Mouse (Mus musculus) intestine, postnatal 0 days (tissue): ENCODE measurements around the gene Zkscan16. TPM values are rescaled to one million over a fixed set of nuclear protein-coding genes. Genes with fewer than 3 reads are reported as not detected.

Source experiments
- ATAC-seq: fragments of 200-750 bp; cut with Nextera tagmentation; 2 replicates; pipeline ENCODE4 v1.8.0; 2017; ENCODE audit warnings: mild to moderate bottlenecking, moderate TSS enrichment, moderate library complexity
- H3K27ac ChIP-seq: fragments of 300-500 bp; sonication (generic); 2 replicates; pipeline ENCODE4 v1.5.1; 2014; ENCODE audit warnings: mild to moderate bottlenecking, low read depth, low read length, moderate library complexity
- H3K27me3 ChIP-seq: fragments of 300-500 bp; sonication (generic); replicated peaks from 2 replicates; pipeline ENCODE4 v1.6.1; 2014; ENCODE audit warnings: low read length, mixed read lengths; ENCODE audit not compliant: control insufficient read depth, insufficient read depth
- H3K36me3 ChIP-seq: fragments of 300-500 bp; sonication (generic); 2 replicates; pipeline ENCODE4 v1.6.1; 2014; ENCODE audit warnings: mild to moderate bottlenecking, moderate library complexity; ENCODE audit not compliant: control insufficient read depth, insufficient read depth
- H3K4me1 ChIP-seq: fragments of 300-500 bp; sonication (generic); replicated peaks from 2 replicates; pipeline ENCODE4 v1.6.1; 2014; ENCODE audit warnings: antibody characterized with exemption, low read length, mixed read lengths; ENCODE audit not compliant: control insufficient read depth, insufficient read depth
- H3K4me2 ChIP-seq: fragments of 300-500 bp; sonication (generic); replicated peaks from 2 replicates; pipeline ENCODE4 v1.6.1; 2014; ENCODE audit warnings: low read depth, mild to moderate bottlenecking, moderate library complexity
- H3K4me3 ChIP-seq: fragments of 300-500 bp; sonication (generic); 2 replicates; pipeline ENCODE4 v1.5.1; 2014; ENCODE audit warnings: low read depth, low read length
- H3K9ac ChIP-seq: fragments of 300-500 bp; sonication (generic); 2 replicates; pipeline ENCODE4 v1.6.1; 2014; ENCODE audit warnings: mild to moderate bottlenecking, low read depth, low read length
- H3K9me3 ChIP-seq: fragments of 300-500 bp; sonication (generic); 2 replicates; pipeline ENCODE4 v1.6.1; 2016; ENCODE audit warnings: mixed run types; ENCODE audit not compliant: control insufficient read depth
- CTCF ChIP-seq: sonication (generic); IDR thresholded peaks from 2 replicates; pipeline ENCODE4 v1.5.1; 2016; ENCODE audit warnings: low read depth, mild to moderate bottlenecking, control low read depth, antibody characterized with exemption, moderate library complexity
- WGBS: fragments of 180-500 bp; shearing (Covaris S2); extraction: QIAGEN DNeasy Blood & Tissue Kit; methylation state at CpG from one replicate; pipeline ENCODE4 v1.1.7; 2014; 5-methylcytosine and 5-hydroxymethylcytosine counted together
- polyA plus RNA-seq: library from polyadenylated mRNA; unstranded; fragments of >200 nt; fragmentation: Nextera tagmentation; extraction: Ambion mirVana; gene quantifications from 2 replicates; pipeline ENCODE4 v1.2.1, GENCODE M21; 2015

Gene Zkscan16
- 0.04 and 0.12 TPM in 2 replicates for polyA plus RNA-seq

DNA sequence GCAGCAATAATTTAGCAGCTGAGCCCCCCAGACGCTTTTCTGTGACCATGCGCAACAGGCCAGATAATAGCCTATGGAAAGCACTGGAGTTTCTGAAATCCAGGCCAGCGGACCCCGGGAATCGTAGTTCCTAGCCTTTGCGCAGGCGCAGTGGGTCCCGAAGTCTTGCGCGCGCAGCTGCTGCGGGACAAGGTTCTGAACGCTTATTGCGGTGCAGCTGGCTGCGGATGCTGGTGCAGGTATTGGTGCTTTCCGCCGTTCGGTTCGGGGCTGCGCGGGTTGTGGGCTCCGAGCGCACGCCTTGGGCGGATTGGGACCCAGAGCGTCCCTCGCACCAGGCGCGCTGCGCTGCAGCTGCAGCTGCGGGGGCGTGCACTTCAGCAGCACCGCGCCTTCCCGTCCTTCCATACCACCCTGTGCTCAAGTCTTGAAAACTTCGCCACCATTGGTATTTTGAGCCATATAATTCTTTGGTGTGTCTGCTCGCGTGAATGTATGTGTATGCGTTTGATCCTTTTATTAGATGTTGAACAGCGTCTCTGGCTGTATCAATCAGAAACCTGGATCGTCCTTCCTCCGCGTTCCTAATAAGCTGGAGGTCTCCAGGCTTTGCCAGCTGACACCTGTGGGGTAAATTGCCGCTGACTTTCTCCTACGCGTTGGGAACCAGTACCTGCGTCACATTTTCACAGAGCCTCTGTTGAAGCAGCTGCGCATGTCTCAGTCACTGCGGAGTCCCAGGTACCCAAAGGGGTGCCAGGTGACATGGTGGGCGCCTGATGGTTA is at the start of gene Zkscan16:
Gene Zkscan16 (plus strand): TSS at position 209 of the 786 bp plus-strand sequence.
- H3K9ac ChIP-seq = peak within 1 kb of the TSS; percentile 18; the same call in 1 of the 2 replicates
- H3K4me3 ChIP-seq = peak within 1 kb of the TSS; percentile 63
- H3K27me3 ChIP-seq = peaks cover 3% of the 10 kb centered on the region; the same call in 1 of the 2 replicates
- H3K27ac ChIP-seq = no peak within 1 kb of the TSS
- ATAC-seq = peak; percentile 45; the same call in 1 of the 2 replicates
- no peaks in the 10 kb centered on the region for H3K9me3 ChIP-seq
- H3K4me2 ChIP-seq = peak within 1 kb of the TSS; percentile 91
- WGBS = 1% methylated on average over 50 of the region's 50 CpGs
- no peaks in the 10 kb centered on the region for H3K4me1 ChIP-seq
- no peak for TF ChIP-seq CTCF
- no peaks in the 10 kb centered on the region for H3K36me3 ChIP-seq

GRCm38 (mm10) chr4:58894399-58894798 is 49.0 kb upstream of the Zkscan16 start:
- no peak for ATAC-seq
- no peak overlapping the region for H3K9ac ChIP-seq
- no peaks in the 10 kb centered on the region for H3K36me3 ChIP-seq
- H3K4me2 ChIP-seq = no peak overlapping the region
- TF ChIP-seq CTCF = no peak
- H3K27me3 ChIP-seq = no peaks in the 10 kb centered on the region
- H3K4me3 ChIP-seq = no peak overlapping the region
- H3K4me1 ChIP-seq = 0 out of 2 replicates have a peak, but pooled peaks cover 4% of the 10 kb centered on the region
- H3K27ac ChIP-seq = no peak overlapping the region
- no peaks in the 10 kb centered on the region for H3K9me3 ChIP-seq
- 80% methylated on average over 7 of the region's 7 CpGs for WGBS

DNA sequence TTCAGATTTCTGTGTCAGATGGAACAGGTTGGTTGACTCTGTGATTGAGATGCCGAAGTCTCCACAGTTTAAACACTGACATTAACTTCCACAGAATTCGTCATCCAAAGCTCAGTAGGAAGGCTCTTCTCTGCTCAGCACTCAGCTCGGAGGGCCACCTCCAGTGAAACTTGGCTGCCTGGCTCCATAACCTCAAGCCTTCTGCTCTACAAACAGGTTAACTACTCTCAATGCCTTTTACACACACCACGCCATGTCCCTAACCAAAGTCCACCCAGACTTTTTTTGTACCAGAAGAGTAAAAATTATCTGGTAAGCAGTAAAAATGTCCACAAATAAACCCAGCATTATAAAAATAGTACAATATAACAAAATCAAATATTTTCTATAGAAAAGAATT is 46.0 kb upstream of the Zkscan16 start:
- WGBS = 40% methylated on average over 4 of the region's 4 CpGs

GRCm38 (mm10) chr4:58898318-58898717 is 45.1 kb upstream of the Zkscan16 start:
- H3K9me3 ChIP-seq = no peaks in the 10 kb centered on the region
- no peak for ATAC-seq

More for the DNA sequence above, 46.0 kb upstream of the Zkscan16 start:
- Histone ChIP-seq H3K36me3 (no peaks in the 10 kb centered on the region), H3K4me1 (0 out of 2 replicates have a peak, but pooled peaks cover 4% of the 10 kb centered on the region), H3K9ac (no peak overlapping the region), H3K9me3 (no peaks in the 10 kb centered on the region), H3K27me3 (no peaks in the 10 kb centered on the region), H3K4me3 (no peak overlapping the region), H3K27ac (peak overlapping the region; percentile 46; the same call in 1 of the 2 replicates), H3K4me2 (peak overlapping the region; percentile 40; the same call in 1 of the 2 replicates)
- ATAC-seq = peak; percentile 36; the same call in 1 of the 2 replicates
- TF ChIP-seq CTCF = no peak

GRCm38 (mm10) chr4:58907453-58907852 is 36.0 kb upstream of the Zkscan16 start:
- Histone ChIP-seq H3K4me1 (peaks cover 7% of the 10 kb centered on the region; the same call in 1 of the 2 replicates), H3K27me3 (no peaks in the 10 kb centered on the region), H3K4me3 (no peak overlapping the region), H3K27ac (no peak overlapping the region), H3K4me2 (no peak overlapping the region), H3K9ac (no peak overlapping the region), H3K9me3 (no peaks in the 10 kb centered on the region), H3K36me3 (no peaks in the 10 kb centered on the region)
- no peak for ATAC-seq
- 71% methylated on average over 1 of the region's 1 CpGs for WGBS
- no peak for TF ChIP-seq CTCF

More at GRCm38 (mm10) chr4:58898318-58898717, 45.1 kb upstream of the Zkscan16 start:
- Histone ChIP-seq H3K27ac (no peak overlapping the region), H3K36me3 (no peaks in the 10 kb centered on the region), H3K9ac (no peak overlapping the region), H3K4me2 (peak overlapping the region; percentile 14), H3K27me3 (no peaks in the 10 kb centered on the region), H3K4me1 (peaks cover 4% of the 10 kb centered on the region; the same call in 1 of the 2 replicates), H3K4me3 (no peak overlapping the region)
- TF ChIP-seq CTCF = no peak

- Histone ChIP-seq H3K4me2 (peak overlapping the region; percentile 76), H3K27ac (no peak overlapping the region), H3K27me3 (no peaks in the 10 kb centered on the region), H3K4me1 (0 out of 2 replicates have a peak, but pooled peaks cover 7% of the 10 kb centered on the region), H3K9ac (peak overlapping the region; percentile 98), H3K36me3 (no peaks in the 10 kb centered on the region), H3K9me3 (no peaks in the 10 kb centered on the region), H3K4me3 (peak overlapping the region; percentile 77)
- WGBS = 32% methylated on average over 16 of the region's 16 CpGs
- no peak for ATAC-seq
- no peak for TF ChIP-seq CTCF
These were observed 33.0 kb upstream of the Zkscan16 start for GRCm38 (mm10) chr4:58910175-58911068.
